Mouse (Mus musculus) layer of hippocampus, adult 8-10 months (tissue): Measurements from ENCODE around the gene Dnal4. TPM values are rescaled to one million over a fixed set of nuclear protein-coding genes. Genes with fewer than 3 reads are reported as not detected.
A peak's percentile ranks its signal among the peaks of the same experiment; 100 is the strongest.

ENCODE experiments used
- DNase-seq, 2 experiments: peaks; one replicate each; pipeline ENCODE4 v3.0.0; 2022; ENCODE audit warnings: low spot score in 2 of 2
- total RNA-seq, 4 experiments: library from RNA; stranded (reverse); gene quantifications; 2 replicates each; pipeline ENCODE4 v1.2.4; 2022

Dnal4 gene
- total RNA-seq, 4 experiments from 2014 or later: 45.6 to 58.6 (median 54.5) TPM

- DNase-seq: no peak
Observed at GRCm38 (mm10) chr15:79763601-79764246, 13.9 kb downstream of the Dnal4 start.

- no peak for DNase-seq
Observed at GRCm38 (mm10) chr15:79763001-79763400, 14.6 kb downstream of the Dnal4 start.

GRCm38 (mm10) chr15:79760956-79761355 is 16.7 kb downstream of the Dnal4 start:
- DNase-seq: no peak

- no peak for DNase-seq
Observed at GRCm38 (mm10) chr15:79757118-79757517, 20.5 kb downstream of the Dnal4 start.

GRCm38 (mm10) chr15:79755977-79756625 is 21.5 kb downstream of the Dnal4 start:
- no peak for DNase-seq

- DNase-seq: no peak
Observed at GRCm38 (mm10) chr15:79755176-79755575, 22.5 kb downstream of the Dnal4 start.

GRCm38 (mm10) chr15:79753873-79754272 is 23.8 kb downstream of the Dnal4 start:
- no peak for DNase-seq

- no peak for DNase-seq
Observed at GRCm38 (mm10) chr15:79753420-79753752, 24.3 kb downstream of the Dnal4 start.

- peak in 1 of 2 experiments; percentile 77 for DNase-seq
Observed at GRCm38 (mm10) chr15:79752742-79753419, 24.8 kb downstream of the Dnal4 start.

- no peak for DNase-seq
Observed at GRCm38 (mm10) chr15:79751772-79752171, 25.9 kb downstream of the Dnal4 start.

- DNase-seq: no peak
Observed at GRCm38 (mm10) chr15:79750266-79750665, 27.4 kb downstream of the Dnal4 start.

- DNase-seq: no peak
Observed at GRCm38 (mm10) chr15:79749162-79749561, 28.5 kb downstream of the Dnal4 start.

GRCm38 (mm10) chr15:79747998-79748397 is 29.7 kb downstream of the Dnal4 start:
- no peak for DNase-seq

- DNase-seq: no peak
Observed at GRCm38 (mm10) chr15:79745883-79746282, 31.8 kb downstream of the Dnal4 start.

GRCm38 (mm10) chr15:79745312-79745711 is 32.3 kb downstream of the Dnal4 start:
- no peak for DNase-seq

GRCm38 (mm10) chr15:79744742-79745141 is 32.9 kb downstream of the Dnal4 start:
- DNase-seq: no peak

- no peak for DNase-seq
Observed at GRCm38 (mm10) chr15:79744001-79744400, 33.6 kb downstream of the Dnal4 start.

GRCm38 (mm10) chr15:79742706-79743023 is 35.0 kb downstream of the Dnal4 start:
- no peak for DNase-seq

GRCm38 (mm10) chr15:79741921-79742705 is 35.5 kb downstream of the Dnal4 start, which contains the start of gene Sun2:
Sun2 (minus strand) TSS chr15:79742536.
- peak; percentile 88 to 90 for DNase-seq

- DNase-seq: no peak
Observed at GRCm38 (mm10) chr15:79741173-79741858, 36.3 kb downstream of the Dnal4 start.

- no peak for DNase-seq
Observed at GRCm38 (mm10) chr15:79740739-79741138, 36.9 kb downstream of the Dnal4 start.
